Mouse (Mus musculus) cerebellum, adult 9-11 months (tissue): Measurements from ENCODE around the gene Cit.
A peak's percentile ranks its signal among the peaks of the same experiment; 100 is the strongest.

Experiments
- DNase-seq: peaks from one replicate; pipeline ENCODE4 v3.0.0; 2022

Cit gene

GRCm38 (mm10) chr5:115976446-115976845, 131.4 kb downstream of the Cit start:
- DNase-seq, result no peak

GRCm38 (mm10) chr5:115977266-115977665, 132.2 kb downstream of the Cit start:
- DNase-seq, result no peak

GRCm38 (mm10) chr5:115977757-115978156, 132.7 kb downstream of the Cit start:
- DNase-seq, result no peak

- no peak for DNase-seq
These were observed 133.2 kb downstream of the Cit start for GRCm38 (mm10) chr5:115978255-115978654.

- peak; percentile 41 for DNase-seq
These were observed 134.1 kb downstream of the Cit start for GRCm38 (mm10) chr5:115979134-115979696.

- no peak for DNase-seq
These were observed 135.5 kb downstream of the Cit start for GRCm38 (mm10) chr5:115980537-115980936.

GRCm38 (mm10) chr5:115982671-115983373, 137.7 kb downstream of the Cit start:
- DNase-seq, result no peak

GRCm38 (mm10) chr5:115984392-115984791, 139.3 kb downstream of the Cit start:
- no peak for DNase-seq

GRCm38 (mm10) chr5:115985101-115985500, 140.0 kb downstream of the Cit start:
- peak; percentile 39 for DNase-seq

- DNase-seq, result no peak
These were observed 142.2 kb downstream of the Cit start for GRCm38 (mm10) chr5:115987284-115987683.

- no peak for DNase-seq
These were observed 146.6 kb downstream of the Cit start for GRCm38 (mm10) chr5:115991717-115992116.

GRCm38 (mm10) chr5:115994101-115994500, 149.0 kb downstream of the Cit start:
- DNase-seq, result peak; percentile 44

GRCm38 (mm10) chr5:115997376-115997775, 152.3 kb downstream of the Cit start:
- no peak for DNase-seq

GRCm38 (mm10) chr5:116003154-116003553, 158.1 kb downstream of the Cit start:
- DNase-seq, result no peak

GRCm38 (mm10) chr5:116003825-116004224, 158.7 kb downstream of the Cit start:
- DNase-seq, result no peak

- no peak for DNase-seq
These were observed 159.2 kb downstream of the Cit start for GRCm38 (mm10) chr5:116004271-116004670.

GRCm38 (mm10) chr5:116006324-116007099, 161.4 kb downstream of the Cit start:
- no peak for DNase-seq

GRCm38 (mm10) chr5:116007723-116008122, 162.6 kb downstream of the Cit start:
- DNase-seq, result no peak

- no peak for DNase-seq
These were observed 164.2 kb downstream of the Cit start for GRCm38 (mm10) chr5:116009091-116009851.

GRCm38 (mm10) chr5:116009884-116010627, 165.0 kb downstream of the Cit start:
- no peak for DNase-seq

GRCm38 (mm10) chr5:116011700-116012099, 166.6 kb downstream of the Cit start:
- DNase-seq, result no peak

GRCm38 (mm10) chr5:116012503-116012902, 167.4 kb downstream of the Cit start:
- no peak for DNase-seq
